Mouse (Mus musculus): ENCODE data around the gene Dtx4. TPM values are rescaled to one million over a fixed set of nuclear protein-coding genes. Genes with fewer than 3 reads are reported as not detected.

Gene Dtx4
- total RNA-seq, 2 experiments from 2014 or later, result 6.8 to 8.1 TPM

- intact Hi-C loops (cut with DNase I), result loop anchor here (10.0 kb wide), 1 partner anchor 160 kb away; the partner anchor contains the start of gene Gm4952
- no peak for DNase-seq (ENCODE audit: low spot score)
Observed at GRCm38 (mm10) chr19:12435011-12435416, 66.2 kb downstream of the Dtx4 start.

- intact Hi-C loops (cut with DNase I), result loop anchor here (5.0 to 10.0 kb wide), 2 partner anchors 69 to 162 kb away; partner anchors contain the start of genes Dtx4 and Gm4952
- peak; percentile 16 for DNase-seq (ENCODE audit: low spot score)
Observed at GRCm38 (mm10) chr19:12433033-12433432, 68.2 kb downstream of the Dtx4 start.

- no peak for DNase-seq (ENCODE audit: low spot score)
- intact Hi-C loops (cut with DNase I), result no loop called here
Observed at GRCm38 (mm10) chr19:12427605-12428004, 73.6 kb downstream of the Dtx4 start, which contains the start of gene Pfpl. TSS of gene Pfpl (plus strand) at chr19:12427905.

GRCm38 (mm10) chr19:12427101-12427500 lies 74.2 kb downstream of the Dtx4 start:
- intact Hi-C loops (cut with DNase I), result no loop called here
- DNase-seq (ENCODE audit: low spot score), result no peak

- intact Hi-C loops (cut with DNase I), result no loop called here
- no peak for DNase-seq (ENCODE audit: low spot score)
Observed at GRCm38 (mm10) chr19:12421680-12422079, 79.6 kb downstream of the Dtx4 start.

GRCm38 (mm10) chr19:12420555-12420954 lies 80.7 kb downstream of the Dtx4 start:
- intact Hi-C loops (cut with DNase I), result no loop called here
- no peak for DNase-seq (ENCODE audit: low spot score)

GRCm38 (mm10) chr19:12418312-12418711 lies 82.9 kb downstream of the Dtx4 start:
- no peak for DNase-seq (ENCODE audit: low spot score)
- intact Hi-C loops (cut with DNase I), result no loop called here

GRCm38 (mm10) chr19:12417361-12417760 lies 83.9 kb downstream of the Dtx4 start, which contains the start of gene Olfr1441:
TSS of gene Olfr1441 (plus strand) at chr19:12417433.
- no peak for DNase-seq (ENCODE audit: low spot score)
- intact Hi-C loops (cut with DNase I), result no loop called here

Other genes starting within 250 kb of the Dtx4 start
- not detected for gene Olfr235, start 240.4 kb downstream of the Dtx4 start, total RNA-seq (2021)
- gene Olfr1434, start 221.6 kb downstream of the Dtx4 start, total RNA-seq (2021), result not detected
- not detected for gene Olfr1436, start 202.3 kb downstream of the Dtx4 start, total RNA-seq (2021)
- gene Olfr1437, start 176.4 kb downstream of the Dtx4 start, total RNA-seq (2021), result not detected
- gene Olfr1438-ps1, start 165.5 kb downstream of the Dtx4 start, total RNA-seq (2021), result not detected
- not detected for gene Olfr1440, start 114.2 kb downstream of the Dtx4 start, total RNA-seq (2021)
- not detected for gene Olfr1441, start 84.0 kb downstream of the Dtx4 start, total RNA-seq (2021)
- gene Pfpl, start 73.5 kb downstream of the Dtx4 start, total RNA-seq (2021), result not detected
- 1 to 10 TPM; 7.4 to 8.3 TPM for gene Mpeg1, start 40.7 kb downstream of the Dtx4 start, total RNA-seq (2021)
- gene Fam111a, start 44.3 kb upstream of the Dtx4 start, total RNA-seq (2021), result 1 to 10 TPM; 5.6 to 6.1 TPM
- not detected for gene Gm4952, start 98.5 kb upstream of the Dtx4 start, total RNA-seq (2021)
- not detected for gene Glyat, start 131.9 kb upstream of the Dtx4 start, total RNA-seq (2021)
- gene Olfr1442, start 169.0 kb upstream of the Dtx4 start, total RNA-seq (2021), result not detected
- not detected for gene Olfr1443, start 176.7 kb upstream of the Dtx4 start, total RNA-seq (2021)
- gene Keg1, start 194.3 kb upstream of the Dtx4 start, total RNA-seq (2021), result not detected

All from heart, postnatal 25 days (tissue).